Mouse (Mus musculus) liver, embryonic 12.5 days (tissue): Measurements from ENCODE around the gene Cep19. TPM values are rescaled to one million over a fixed set of nuclear protein-coding genes. Genes with fewer than 3 reads are reported as not detected.
A peak's percentile ranks its signal among the peaks of the same experiment; 100 is the strongest.
"Not testable (repeated sequence)": the region's sequence is repeated elsewhere in the genome, so short reads cannot be mapped to it uniquely, and the experiment has no call there.

ENCODE experiments used
- ATAC-seq: fragments of 200-750 bp; cut with Nextera tagmentation; 2 replicates; pipeline ENCODE4 v1.8.0; 2017; ENCODE audit warnings: moderate number of reproducible peaks, mild to moderate bottlenecking, moderate library complexity
- H3K27ac ChIP-seq: fragments of 300-500 bp; sonication (generic); 2 replicates; pipeline ENCODE4 v1.5.1; 2016; ENCODE audit warnings: mild to moderate bottlenecking
- H3K27me3 ChIP-seq: fragments of 300-500 bp; sonication (generic); replicated peaks from 2 replicates; pipeline ENCODE4 v1.6.1; 2016; ENCODE audit warnings: mild to moderate bottlenecking, moderate library complexity
- H3K36me3 ChIP-seq: fragments of 300-500 bp; sonication (generic); 2 replicates; pipeline ENCODE4 v1.6.1; 2016; ENCODE audit warnings: mild to moderate bottlenecking, moderate library complexity
- H3K4me1 ChIP-seq: fragments of 300-500 bp; sonication (generic); 2 replicates; pipeline ENCODE4 v1.6.1; 2016
- H3K4me2 ChIP-seq: fragments of 300-500 bp; sonication (generic); 2 replicates; pipeline ENCODE4 v1.6.1; 2016; ENCODE audit warnings: mild to moderate bottlenecking, moderate library complexity
- H3K4me3 ChIP-seq: fragments of 300-500 bp; sonication (generic); 2 replicates; pipeline ENCODE4 v1.5.1; 2016; ENCODE audit warnings: mild to moderate bottlenecking, moderate library complexity
- H3K9ac ChIP-seq: fragments of 300-500 bp; sonication (generic); 2 replicates; pipeline ENCODE4 v1.6.1; 2016; ENCODE audit warnings: mild to moderate bottlenecking, moderate library complexity
- H3K9me3 ChIP-seq: fragments of 300-500 bp; sonication (generic); replicated peaks from 2 replicates; pipeline ENCODE4 v1.6.1; 2016; ENCODE audit warnings: mild to moderate bottlenecking, moderate library complexity
- WGBS: fragments of 180-500 bp; shearing (Covaris S2); methylation state at CpG from one replicate; pipeline ENCODE4 v1.1.7; 2016; ENCODE audit not compliant: insufficient replicate concordance; 5-methylcytosine and 5-hydroxymethylcytosine counted together
- polyA plus RNA-seq: library from polyadenylated mRNA; unstranded; fragments of >200 nt; fragmentation: Nextera tagmentation; extraction: Ambion mirVana; gene quantifications from 2 replicates; pipeline ENCODE4 v1.2.1, GENCODE M21; 2016

Gene Cep19
- polyA plus RNA-seq, 1 experiment from 2014 or later: 7.6 TPM

DNA sequence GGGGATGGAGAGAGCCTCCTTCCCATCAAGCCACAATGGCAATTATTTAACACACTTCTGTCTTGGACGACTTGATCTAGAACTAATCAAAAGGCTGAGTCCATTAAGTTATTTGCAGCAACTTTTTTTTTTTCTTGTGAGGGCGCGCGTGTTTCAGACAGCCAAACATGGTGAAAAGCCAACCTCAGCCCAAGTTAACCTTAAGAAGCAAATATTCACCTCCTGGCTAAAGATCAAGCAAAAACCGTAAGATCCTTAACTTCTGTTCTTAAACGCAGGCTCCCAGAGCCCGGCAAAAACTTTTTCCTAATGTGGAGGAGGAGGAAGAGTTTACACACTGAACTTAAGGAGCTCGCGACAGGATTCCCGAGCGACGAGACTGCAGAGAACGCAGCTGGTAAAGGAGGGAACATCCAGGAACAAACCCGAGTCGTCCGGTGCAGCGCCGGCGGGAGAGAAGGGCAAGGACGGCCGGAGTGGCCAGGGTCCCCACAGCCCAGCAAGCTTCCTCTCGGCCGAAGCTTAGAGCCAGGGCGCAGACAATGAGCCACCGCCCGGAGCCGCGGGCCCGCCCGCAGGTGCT, 21.1 kb upstream of the Cep19 start:
- H3K27ac ChIP-seq: peak overlapping the region; percentile 98
- H3K4me2 ChIP-seq: peak overlapping the region; percentile 71
- H3K27me3 ChIP-seq: no peaks in the 10 kb centered on the region
- H3K4me1 ChIP-seq: peaks cover 27% of the 10 kb centered on the region
- H3K4me3 ChIP-seq: peak overlapping the region; percentile 92
- whole genome bisulfite sequencing: under 1% methylated on average over 30 of the region's 30 CpGs
- peak overlapping the region; percentile 98 for H3K9ac ChIP-seq
- no peak for ATAC-seq
- no peaks in the 10 kb centered on the region for H3K9me3 ChIP-seq
- 0 out of 2 replicates have a peak, but pooled peaks cover 2% of the 10 kb centered on the region for H3K36me3 ChIP-seq

GRCm38 (mm10) chr16:32078991-32079511, 20.5 kb upstream of the Cep19 start, which contains the start of gene Pak2:
TSS of gene Pak2 (minus strand) at chr16:32079342.
- Histone ChIP-seq H3K9me3 (no peaks in the 10 kb centered on the region), H3K4me1 (peaks cover 27% of the 10 kb centered on the region), H3K27ac (peak within 1 kb of the TSS; percentile 98), H3K9ac (peak within 1 kb of the TSS; percentile 98), H3K36me3 (0 out of 2 replicates have a peak, but pooled peaks cover 4% of the 10 kb centered on the region), H3K4me2 (peak within 1 kb of the TSS; percentile 71), H3K27me3 (no peaks in the 10 kb centered on the region), H3K4me3 (peak within 1 kb of the TSS; percentile 92)
- peak; percentile 96 for ATAC-seq
- 1% methylated on average over 59 of the region's 60 CpGs for WGBS

DNA sequence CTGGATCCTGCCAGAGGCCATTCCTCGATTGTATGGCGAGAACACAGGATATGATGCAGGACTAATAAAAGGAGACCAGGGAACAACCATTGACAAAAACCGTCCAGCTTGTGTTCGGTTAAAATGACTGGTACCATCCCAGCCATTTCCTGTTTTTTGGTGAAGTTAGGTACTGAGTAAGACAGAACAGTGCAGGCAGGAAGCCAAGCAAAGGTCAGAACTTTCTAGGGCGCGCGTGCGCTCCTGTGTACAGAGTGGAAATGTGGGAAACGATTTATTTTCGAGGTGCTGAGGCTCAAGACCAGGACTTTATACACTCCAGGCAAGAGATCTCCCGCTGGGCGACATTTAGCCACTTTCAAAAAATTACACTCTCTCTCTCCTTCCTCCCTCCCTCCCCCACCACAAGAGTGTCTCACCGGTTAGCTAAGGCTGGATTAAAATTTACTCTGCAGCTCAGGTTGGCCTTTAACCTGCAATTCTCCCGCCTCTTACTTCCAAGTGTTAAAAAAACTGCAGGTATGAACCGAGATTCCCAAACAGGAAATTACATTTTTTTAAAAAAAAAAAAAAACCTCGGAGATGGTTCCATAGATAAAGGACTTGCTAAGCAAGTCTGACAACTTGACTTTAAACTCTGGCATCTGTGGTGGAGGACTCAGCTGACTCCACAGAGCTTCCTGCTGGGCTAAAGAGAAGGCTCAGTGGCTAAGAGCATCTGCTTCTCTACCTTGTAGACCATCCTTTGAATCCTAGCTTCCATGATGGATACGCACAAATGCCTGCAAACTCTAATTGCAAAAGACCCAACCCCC, 11.8 kb upstream of the Cep19 start:
- Histone ChIP-seq H3K4me2 (no peak overlapping the region), H3K4me3 (no peak overlapping the region), H3K36me3 (peaks cover 54% of the 10 kb centered on the region), H3K27me3 (no peaks in the 10 kb centered on the region), H3K9me3 (no peaks in the 10 kb centered on the region), H3K27ac (no peak overlapping the region), H3K4me1 (peaks cover 3% of the 10 kb centered on the region; the same call in 1 of the 2 replicates), H3K9ac (no peak overlapping the region)
- WGBS: 53% methylated on average over 17 of the region's 17 CpGs
- ATAC-seq: no peak

DNA sequence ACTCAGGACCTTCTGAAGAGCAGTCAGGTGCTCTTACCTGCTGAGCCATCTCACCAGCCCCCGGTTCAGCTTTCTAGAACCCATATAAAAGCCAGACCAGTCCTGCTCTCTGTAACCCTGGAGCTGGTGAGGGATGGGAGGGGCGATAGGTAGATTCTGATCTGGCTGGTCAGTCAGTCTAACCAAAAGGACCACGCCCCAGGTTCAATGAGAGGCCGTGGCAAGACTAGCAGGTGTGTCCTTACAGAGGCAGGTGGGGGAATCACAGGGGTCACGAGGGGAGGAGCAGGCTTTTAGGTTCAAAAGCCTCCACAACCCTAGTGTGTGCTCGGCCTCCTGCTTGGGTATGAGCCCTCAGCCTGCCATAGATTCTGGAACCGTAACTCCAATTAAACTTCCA, 8.1 kb upstream of the Cep19 start:
- no peaks in the 10 kb centered on the region for H3K27me3 ChIP-seq
- H3K36me3 ChIP-seq: peaks cover 47% of the 10 kb centered on the region
- peaks cover 3% of the 10 kb centered on the region; the same call in 1 of the 2 replicates for H3K4me1 ChIP-seq
- H3K9ac ChIP-seq: no peak overlapping the region
- H3K9me3 ChIP-seq: no peaks in the 10 kb centered on the region
- WGBS: 80% methylated on average over 7 of the region's 7 CpGs
- no peak for ATAC-seq
- no peak overlapping the region for H3K4me3 ChIP-seq
- no peak overlapping the region for H3K4me2 ChIP-seq
- no peak overlapping the region for H3K27ac ChIP-seq

GRCm38 (mm10) chr16:32097757-32098156, 1.8 kb upstream of the Cep19 start:
- peaks cover 19% of the 10 kb centered on the region for H3K4me1 ChIP-seq
- not testable (repeated sequence) for ATAC-seq, H3K27me3 ChIP-seq, H3K27ac ChIP-seq, H3K4me3 ChIP-seq, H3K36me3 ChIP-seq, H3K4me2 ChIP-seq, H3K9me3 ChIP-seq, H3K9ac ChIP-seq
- 82% methylated on average over 2 of the region's 2 CpGs for WGBS

DNA sequence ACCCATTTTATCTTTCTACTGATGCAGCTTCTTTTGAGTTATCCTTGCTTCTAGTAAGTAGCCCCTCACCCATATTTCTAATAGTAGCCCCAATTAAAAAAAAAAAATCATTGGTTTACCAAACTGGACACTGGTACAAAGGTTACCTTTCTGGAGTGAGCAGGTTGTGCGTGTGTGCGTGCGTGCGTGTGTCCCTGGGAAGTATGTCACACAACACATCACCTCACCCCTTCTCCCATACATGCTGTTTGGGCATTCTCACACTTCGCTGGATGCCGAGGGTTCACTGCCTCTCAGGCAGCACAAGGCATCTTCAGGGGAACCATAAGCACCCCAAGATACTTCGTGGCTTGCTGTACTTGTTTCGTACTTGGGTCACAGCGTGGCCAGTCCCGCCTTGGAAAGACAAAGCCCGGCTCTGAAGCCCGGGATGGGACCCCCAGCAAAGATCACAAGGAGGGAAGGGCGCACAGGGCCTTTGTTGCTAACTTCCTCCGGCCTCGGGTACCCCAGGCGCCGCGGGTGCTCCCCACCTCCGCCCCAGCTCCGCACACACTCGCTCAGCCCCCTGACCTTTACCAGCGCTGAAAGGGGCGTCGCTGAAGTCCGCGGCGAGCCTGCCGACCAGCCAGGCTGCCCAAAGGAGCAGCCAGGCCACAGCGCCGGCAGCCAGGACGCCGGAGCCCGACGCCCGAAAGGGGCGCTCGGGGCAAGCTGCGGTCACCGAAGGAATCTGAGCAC, 533 bp upstream of the Cep19 start:
- H3K27ac ChIP-seq: peak overlapping the region; percentile 81
- 1% methylated on average over 39 of the region's 39 CpGs for WGBS
- H3K27me3 ChIP-seq: no peaks in the 10 kb centered on the region
- H3K4me1 ChIP-seq: peaks cover 19% of the 10 kb centered on the region
- peak overlapping the region; percentile 98 for H3K4me2 ChIP-seq
- ATAC-seq: peak; percentile 72
- peak overlapping the region; percentile 88 for H3K4me3 ChIP-seq
- H3K9me3 ChIP-seq: no peaks in the 10 kb centered on the region
- peak overlapping the region; percentile 94 for H3K9ac ChIP-seq
- peaks cover 18% of the 10 kb centered on the region; the same call in 1 of the 2 replicates for H3K36me3 ChIP-seq

GRCm38 (mm10) chr16:32102295-32102694, 2.7 kb downstream of the Cep19 start:
- WGBS: 78% methylated on average over 13 of the region's 13 CpGs
- Histone ChIP-seq H3K4me1 (peaks cover 23% of the 10 kb centered on the region), H3K36me3 (peaks cover 25% of the 10 kb centered on the region), H3K27me3 (no peaks in the 10 kb centered on the region), H3K9me3 (peaks cover 3% of the 10 kb centered on the region; the same call in 1 of the 2 replicates), H3K9ac (no peak overlapping the region), H3K27ac (no peak overlapping the region), H3K4me2 (no peak overlapping the region), H3K4me3 (no peak overlapping the region)
- no peak for ATAC-seq

DNA sequence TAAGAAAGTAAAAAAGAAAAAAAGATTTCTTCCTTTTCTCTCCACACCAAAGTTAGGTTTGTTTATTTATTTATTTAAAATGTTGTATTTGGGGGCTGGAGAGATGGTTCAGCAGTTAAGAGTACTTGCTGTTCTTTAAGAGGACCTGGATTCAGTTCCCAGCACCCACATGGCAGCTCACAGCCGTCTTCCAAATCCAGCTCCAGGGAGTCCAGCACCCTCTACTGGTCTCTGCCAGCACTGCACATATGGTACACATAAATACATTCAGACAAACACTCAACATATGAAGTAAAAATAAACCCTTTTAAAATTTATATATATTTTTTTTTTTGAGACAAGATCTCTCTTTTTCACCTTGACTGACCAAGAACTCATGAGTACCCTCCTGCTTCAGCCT, 6.1 kb downstream of the Cep19 start:
- H3K9me3 ChIP-seq: peaks cover 3% of the 10 kb centered on the region; the same call in 1 of the 2 replicates
- peaks cover 27% of the 10 kb centered on the region for H3K36me3 ChIP-seq
- no peaks in the 10 kb centered on the region for H3K27me3 ChIP-seq
- no peak overlapping the region for H3K9ac ChIP-seq
- no peak overlapping the region for H3K4me3 ChIP-seq
- peaks cover 7% of the 10 kb centered on the region for H3K4me1 ChIP-seq
- no peak overlapping the region for H3K4me2 ChIP-seq
- H3K27ac ChIP-seq: no peak overlapping the region
- 86% methylated on average over 1 of the region's 1 CpGs for WGBS
- ATAC-seq: no peak

DNA sequence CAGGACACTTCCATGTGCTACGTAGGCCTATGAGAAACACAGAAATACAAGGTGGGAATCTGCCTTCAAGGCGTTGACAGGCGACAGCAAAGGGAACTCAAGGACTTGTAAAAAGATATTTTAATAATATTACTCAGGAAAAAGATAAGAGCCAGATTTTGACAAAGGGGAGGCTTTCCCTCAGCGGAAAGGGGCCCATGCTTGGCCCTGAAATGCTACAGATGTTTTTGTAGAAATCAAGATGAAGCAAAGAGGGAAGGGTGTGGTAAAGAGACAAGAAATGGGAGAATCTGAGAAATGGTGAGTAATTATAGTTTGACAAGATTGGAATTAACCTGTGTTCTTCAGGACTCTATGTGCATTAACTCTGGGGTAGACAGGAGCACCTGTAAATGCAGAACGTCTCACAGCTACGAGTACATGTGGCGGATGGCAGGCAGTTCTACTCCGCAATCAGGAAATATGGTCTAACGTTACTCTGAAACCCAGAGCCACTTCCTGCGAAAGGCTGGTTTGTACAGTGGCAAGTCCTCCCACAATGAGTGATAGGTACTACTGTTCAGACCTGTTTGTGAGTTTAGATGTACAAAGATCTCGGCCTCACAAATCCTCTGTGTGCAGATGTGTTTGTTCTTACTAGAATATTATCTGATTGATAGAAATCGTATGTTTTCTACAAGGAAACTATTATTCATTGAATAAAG, 7.9 kb downstream of the Cep19 start:
- Histone ChIP-seq H3K9me3 (peaks cover 3% of the 10 kb centered on the region; the same call in 1 of the 2 replicates), H3K4me2 (no peak overlapping the region), H3K9ac (no peak overlapping the region), H3K36me3 (peaks cover 27% of the 10 kb centered on the region), H3K4me1 (peaks cover 7% of the 10 kb centered on the region), H3K27ac (no peak overlapping the region), H3K4me3 (no peak overlapping the region), H3K27me3 (no peaks in the 10 kb centered on the region)
- no peak for ATAC-seq
- whole genome bisulfite sequencing: 42% methylated on average over 12 of the region's 12 CpGs

DNA sequence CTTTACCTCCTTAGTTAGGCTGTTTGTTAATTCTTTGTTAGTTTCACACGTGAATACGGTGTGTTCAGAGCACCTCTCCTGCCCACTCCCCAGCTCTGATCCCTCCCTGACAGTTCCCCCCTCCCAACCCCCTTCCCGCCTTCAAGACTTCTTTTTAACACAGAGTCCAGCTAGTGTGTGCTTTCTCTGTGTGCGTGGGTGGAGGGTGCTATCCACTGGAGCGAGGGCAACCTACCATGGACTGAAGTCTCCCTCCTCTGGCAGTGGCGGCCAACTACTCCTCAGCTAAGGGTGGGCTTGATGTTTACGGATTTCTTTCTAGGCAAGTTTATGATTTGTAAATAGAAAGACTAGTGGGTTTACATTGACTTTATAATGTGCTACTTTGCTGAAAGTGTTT, 8.6 kb downstream of the Cep19 start:
- H3K4me3 ChIP-seq: no peak overlapping the region
- H3K4me2 ChIP-seq: no peak overlapping the region
- no peak overlapping the region for H3K9ac ChIP-seq
- peaks cover 3% of the 10 kb centered on the region; the same call in 1 of the 2 replicates for H3K9me3 ChIP-seq
- WGBS: 51% methylated on average over 7 of the region's 7 CpGs
- ATAC-seq: no peak
- no peaks in the 10 kb centered on the region for H3K27me3 ChIP-seq
- H3K36me3 ChIP-seq: peaks cover 27% of the 10 kb centered on the region
- H3K27ac ChIP-seq: no peak overlapping the region
- H3K4me1 ChIP-seq: peaks cover 14% of the 10 kb centered on the region

GRCm38 (mm10) chr16:32108578-32108977, 9.0 kb downstream of the Cep19 start:
- Histone ChIP-seq H3K4me1 (peaks cover 18% of the 10 kb centered on the region), H3K27ac (no peak overlapping the region), H3K9ac (no peak overlapping the region), H3K36me3 (peaks cover 23% of the 10 kb centered on the region), H3K9me3 (peaks cover 3% of the 10 kb centered on the region; the same call in 1 of the 2 replicates), H3K4me3 (no peak overlapping the region), H3K27me3 (no peaks in the 10 kb centered on the region), H3K4me2 (no peak overlapping the region)
- no peak for ATAC-seq
- WGBS: 36% methylated on average over 2 of the region's 2 CpGs
